Mouse (Mus musculus) stomach, postnatal 0 days (tissue): ENCODE data around the gene Zfp362.

Experiments used
- CTCF ChIP-seq: IDR thresholded peaks from 2 replicates; pipeline ENCODE4 v1.5.1; 2016; ENCODE audit warnings: antibody characterized with exemption, low read depth, mild to moderate bottlenecking, moderate library complexity
- EP300 ChIP-seq: optimal IDR thresholded peaks from 2 replicates; pipeline ENCODE3; 2016; ENCODE audit warnings: antibody characterized with exemption

DNA sequence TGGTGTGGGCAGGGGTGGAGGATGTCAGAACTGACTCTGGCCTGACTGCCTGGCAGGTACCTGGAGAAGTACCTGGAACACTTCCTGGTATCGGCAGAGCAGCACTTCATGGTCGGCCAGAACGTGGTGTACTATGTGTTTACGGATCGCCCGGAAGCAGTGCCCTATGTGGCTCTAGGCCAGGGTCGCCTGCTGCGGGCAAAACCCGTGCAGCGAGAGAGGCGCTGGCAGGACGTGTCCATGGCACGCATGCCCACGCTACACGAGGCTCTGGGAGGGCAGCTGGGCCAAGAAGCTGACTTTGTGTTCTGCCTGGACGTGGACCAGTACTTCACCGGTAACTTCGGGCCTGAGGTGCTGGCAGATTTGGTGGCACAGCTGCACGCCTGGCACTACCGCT, 38.9 kb downstream of the Zfp362 start:
- TF ChIP-seq CTCF (no peak), EP300 (no peak)
